Mouse (Mus musculus) embryo, embryonic 10 days (tissue): ENCODE results near the gene Meis1.
A peak's percentile ranks its signal among the peaks of the same experiment; 100 is the strongest.

Experiments used
- DNase-seq: peaks from one replicate; pipeline ENCODE4 v3.0.0-alpha.2; 2015; ENCODE audit warnings: low spot score

The Meis1 gene

GRCm38 (mm10) chr11:18948600-18949295 is 70.0 kb downstream of the Meis1 start:
- no peak for DNase-seq

- no peak for DNase-seq
Measured at GRCm38 (mm10) chr11:18947434-18947833, 71.4 kb downstream of the Meis1 start.

- peak; percentile 63 for DNase-seq
Measured at GRCm38 (mm10) chr11:18945778-18946177, 73.0 kb downstream of the Meis1 start.

GRCm38 (mm10) chr11:18944972-18945625 is 73.7 kb downstream of the Meis1 start:
- no peak for DNase-seq

- DNase-seq, result no peak
Measured at GRCm38 (mm10) chr11:18944209-18944608, 74.6 kb downstream of the Meis1 start.

GRCm38 (mm10) chr11:18942990-18943389 is 75.8 kb downstream of the Meis1 start:
- DNase-seq, result no peak

GRCm38 (mm10) chr11:18940916-18941315 is 77.9 kb downstream of the Meis1 start:
- no peak for DNase-seq

- no peak for DNase-seq
Measured at GRCm38 (mm10) chr11:18934921-18935320, 83.9 kb downstream of the Meis1 start.

- peak; percentile 50 for DNase-seq
Measured at GRCm38 (mm10) chr11:18931001-18931874, 87.5 kb downstream of the Meis1 start.

- no peak for DNase-seq
Measured at GRCm38 (mm10) chr11:18929779-18930728, 88.7 kb downstream of the Meis1 start.

GRCm38 (mm10) chr11:18927351-18927750 is 91.4 kb downstream of the Meis1 start:
- DNase-seq, result peak; percentile 62

GRCm38 (mm10) chr11:18926798-18927197 is 92.0 kb downstream of the Meis1 start:
- no peak for DNase-seq

- no peak for DNase-seq
Measured at GRCm38 (mm10) chr11:18924583-18925334, 94.0 kb downstream of the Meis1 start.

- no peak for DNase-seq
Measured at GRCm38 (mm10) chr11:18923274-18923673, 95.5 kb downstream of the Meis1 start.

- no peak for DNase-seq
Measured at GRCm38 (mm10) chr11:18920651-18921050, 98.1 kb downstream of the Meis1 start.

- no peak for DNase-seq
Measured at GRCm38 (mm10) chr11:18919162-18919762, 99.5 kb downstream of the Meis1 start.

GRCm38 (mm10) chr11:18917887-18918286 is 100.9 kb downstream of the Meis1 start:
- no peak for DNase-seq

GRCm38 (mm10) chr11:18913251-18913650 is 105.5 kb downstream of the Meis1 start:
- DNase-seq, result peak; percentile 32

GRCm38 (mm10) chr11:18912311-18913019 is 106.3 kb downstream of the Meis1 start:
- DNase-seq, result no peak

- no peak for DNase-seq
Measured at GRCm38 (mm10) chr11:18906866-18907265, 111.9 kb downstream of the Meis1 start.
